Mouse (Mus musculus): Measurements from ENCODE around the gene Ankrd49.
A peak's percentile ranks its signal among the peaks of the same experiment; 100 is the strongest.

DNA sequence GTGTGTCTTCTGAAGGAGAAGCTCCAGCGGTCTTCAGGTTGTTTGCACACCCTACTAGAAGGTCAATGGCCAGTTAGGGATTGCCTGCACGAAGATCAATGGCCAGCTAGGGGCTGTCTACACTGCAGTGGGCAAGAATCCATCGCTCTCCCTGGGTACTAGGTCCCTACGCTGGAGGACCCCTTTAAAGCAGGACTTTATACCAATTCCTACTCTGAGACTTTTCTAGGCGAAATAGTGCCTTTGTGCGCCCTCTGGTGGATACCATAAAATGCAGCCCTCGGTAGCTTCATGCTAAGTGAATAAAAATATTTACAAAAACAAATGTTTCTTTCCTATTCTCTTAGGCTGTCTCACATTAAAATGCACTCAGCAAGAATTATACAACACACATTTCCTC lies 19.9 kb downstream of the Ankrd49 start:
- TF ChIP-seq CTCF (conservative IDR thresholded peaks at IDR 0.05; ENCODE audit: insufficient read depth, insufficient read length, low read depth, low read length): peak; percentile 34
- TF ChIP-seq POLR2A (IDR thresholded peaks at IDR 0.05; ENCODE audit: low read depth, low read length): no peak
